Mouse (Mus musculus) forebrain, embryonic 11.5 days (tissue): ENCODE measurements at regions not wholly inside any gene's neighbourhood (a gene's known extent, or its start where the extent isn't known, plus 50 kb on each side); places are given as distances from the start of the nearest gene placed in this dataset.

Source experiments
- ATAC-seq: fragments of 200-750 bp; cut with Nextera tagmentation; replicated peaks from 2 replicates; pipeline ENCODE4 v1.8.0; 2017; ENCODE audit warnings: moderate TSS enrichment; ENCODE audit not compliant: low FRiP score
- DNase-seq: peaks from one replicate; pipeline ENCODE4 v3.0.0-alpha.2; 2017; ENCODE audit warnings: low spot score
- H3K27ac ChIP-seq: fragments of 300-500 bp; sonication (generic); 2 replicates; pipeline ENCODE4 v1.5.1; 2014; ENCODE audit warnings: low read depth, low read length
- H3K27me3 ChIP-seq: fragments of 300-500 bp; sonication (generic); 2 replicates; pipeline ENCODE4 v1.6.1; 2014; ENCODE audit warnings: mild to moderate bottlenecking, low read length, mixed read lengths; ENCODE audit not compliant: control insufficient read depth, insufficient read depth
- H3K36me3 ChIP-seq: fragments of 300-500 bp; sonication (generic); 2 replicates; pipeline ENCODE4 v1.6.1; 2014; ENCODE audit warnings: mild to moderate bottlenecking, low read length, moderate library complexity, mixed read lengths; ENCODE audit not compliant: control insufficient read depth, insufficient read depth
- H3K4me1 ChIP-seq: fragments of 300-500 bp; sonication (generic); replicated peaks from 2 replicates; pipeline ENCODE4 v1.6.1; 2014; ENCODE audit warnings: low read length, mixed read lengths; ENCODE audit not compliant: control insufficient read depth, insufficient read depth
- H3K4me2 ChIP-seq: fragments of 300-500 bp; sonication (generic); 2 replicates; pipeline ENCODE4 v1.6.1; 2014; ENCODE audit warnings: low read depth, mild to moderate bottlenecking, low read length, moderate library complexity, mixed read lengths; ENCODE audit not compliant: severe bottlenecking
- H3K4me3 ChIP-seq: fragments of 300-500 bp; sonication (generic); 2 replicates; pipeline ENCODE4 v1.5.1; 2014; ENCODE audit warnings: low read depth, low read length
- H3K9ac ChIP-seq: fragments of 300-500 bp; sonication (generic); 2 replicates; pipeline ENCODE4 v1.6.1; 2014; ENCODE audit warnings: low read length
- H3K9me3 ChIP-seq: fragments of 300-500 bp; sonication (generic); 2 replicates; pipeline ENCODE4 v1.6.1; 2016; ENCODE audit warnings: low read length, mixed read lengths; ENCODE audit not compliant: control insufficient read depth
- WGBS: fragments of 180-500 bp; shearing (Covaris S2); extraction: QIAGEN DNeasy Blood & Tissue Kit; methylation state at CpG from one replicate; pipeline ENCODE4 v1.1.7; 2014; 5-methylcytosine and 5-hydroxymethylcytosine counted together

DNA sequence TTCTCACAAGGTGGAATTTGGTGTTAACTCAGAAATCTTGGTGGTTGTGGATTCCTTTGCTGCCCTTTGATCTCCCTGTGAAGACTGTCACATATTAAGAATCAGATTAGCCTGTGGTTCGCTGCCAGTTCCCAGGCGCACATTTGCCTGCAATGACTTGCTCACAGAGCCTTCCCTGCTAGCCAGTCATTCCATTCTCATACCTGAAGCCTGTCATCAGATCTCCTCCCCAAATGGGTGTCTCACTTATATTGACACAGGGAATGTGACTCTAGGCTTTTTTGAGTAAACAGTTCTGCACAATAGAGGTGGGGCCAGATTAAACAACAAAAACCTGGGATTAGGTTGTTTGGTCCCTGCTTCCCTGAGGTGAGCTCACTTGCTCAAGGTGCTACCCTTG lies 621.4 kb downstream of the Slc4a3 start:
- H3K4me2 ChIP-seq: no peak overlapping the region
- no peaks in the 10 kb centered on the region for H3K36me3 ChIP-seq
- DNase-seq (no peak), ATAC-seq (no peak)
- no peak overlapping the region for H3K27ac ChIP-seq
- no peak overlapping the region for H3K4me3 ChIP-seq
- no peaks in the 10 kb centered on the region for H3K4me1 ChIP-seq
- no peak overlapping the region for H3K9ac ChIP-seq
- H3K9me3 ChIP-seq: no peaks in the 10 kb centered on the region
- H3K27me3 ChIP-seq: no peaks in the 10 kb centered on the region
- WGBS: 52% methylated on average over 2 of the region's 2 CpGs

GRCm38 (mm10) chr1:76181181-76181580 lies 635.1 kb downstream of the Slc4a3 start:
- no peak overlapping the region for H3K4me2 ChIP-seq
- no peak overlapping the region for H3K27ac ChIP-seq
- H3K9ac ChIP-seq: no peak overlapping the region
- WGBS: 90% methylated on average over 3 of the region's 3 CpGs
- H3K36me3 ChIP-seq: no peaks in the 10 kb centered on the region
- H3K4me3 ChIP-seq: no peak overlapping the region
- H3K4me1 ChIP-seq: no peaks in the 10 kb centered on the region
- DNase-seq (no peak), ATAC-seq (no peak)
- no peaks in the 10 kb centered on the region for H3K9me3 ChIP-seq
- no peaks in the 10 kb centered on the region for H3K27me3 ChIP-seq

GRCm38 (mm10) chr1:76194844-76195243 lies 648.8 kb downstream of the Slc4a3 start:
- WGBS: 85% methylated on average over 4 of the region's 4 CpGs
- DNase-seq (no peak), ATAC-seq (no peak)
- no peak overlapping the region for H3K27ac ChIP-seq
- no peak overlapping the region for H3K9ac ChIP-seq
- H3K4me2 ChIP-seq: no peak overlapping the region
- no peaks in the 10 kb centered on the region for H3K36me3 ChIP-seq
- no peak overlapping the region for H3K4me3 ChIP-seq
- no peaks in the 10 kb centered on the region for H3K9me3 ChIP-seq
- no peaks in the 10 kb centered on the region for H3K27me3 ChIP-seq
- no peaks in the 10 kb centered on the region for H3K4me1 ChIP-seq

GRCm38 (mm10) chr1:76197651-76198050 lies 651.6 kb downstream of the Slc4a3 start:
- no peak overlapping the region for H3K4me2 ChIP-seq
- H3K27me3 ChIP-seq: no peaks in the 10 kb centered on the region
- DNase-seq (no peak), ATAC-seq (no peak)
- H3K9ac ChIP-seq: no peak overlapping the region
- H3K4me1 ChIP-seq: no peaks in the 10 kb centered on the region
- H3K9me3 ChIP-seq: no peaks in the 10 kb centered on the region
- no peaks in the 10 kb centered on the region for H3K36me3 ChIP-seq
- 79% methylated on average over 3 of the region's 3 CpGs for WGBS
- H3K27ac ChIP-seq: no peak overlapping the region
- H3K4me3 ChIP-seq: no peak overlapping the region

DNA sequence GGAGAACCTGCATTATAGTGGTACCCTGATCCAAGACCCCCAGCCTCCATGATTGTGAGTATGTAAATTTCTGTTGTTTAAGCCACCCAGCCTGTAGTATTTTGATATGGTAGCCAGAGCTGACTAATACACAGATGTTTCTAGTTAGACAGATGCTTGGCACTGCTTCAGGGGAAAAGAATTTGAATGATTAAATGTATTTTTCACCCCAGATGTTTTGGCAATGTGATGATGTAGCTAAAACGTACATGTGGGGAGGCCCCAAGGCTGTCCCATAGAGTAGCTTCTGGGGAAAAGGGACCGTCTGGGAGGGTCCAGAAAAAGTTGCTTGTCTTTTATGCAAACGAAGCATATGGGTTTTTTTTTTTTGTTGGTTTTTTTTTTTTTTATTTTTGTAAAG lies 654.8 kb downstream of the Slc4a3 start:
- WGBS: 78% methylated on average over 3 of the region's 3 CpGs
- no peak for ATAC-seq
- Histone ChIP-seq H3K4me1 (no peaks in the 10 kb centered on the region), H3K4me2 (no peak overlapping the region), H3K36me3 (no peaks in the 10 kb centered on the region), H3K4me3 (no peak overlapping the region), H3K9me3 (no peaks in the 10 kb centered on the region), H3K27ac (no peak overlapping the region), H3K27me3 (no peaks in the 10 kb centered on the region), H3K9ac (no peak overlapping the region)
- DNase-seq: no peak

DNA sequence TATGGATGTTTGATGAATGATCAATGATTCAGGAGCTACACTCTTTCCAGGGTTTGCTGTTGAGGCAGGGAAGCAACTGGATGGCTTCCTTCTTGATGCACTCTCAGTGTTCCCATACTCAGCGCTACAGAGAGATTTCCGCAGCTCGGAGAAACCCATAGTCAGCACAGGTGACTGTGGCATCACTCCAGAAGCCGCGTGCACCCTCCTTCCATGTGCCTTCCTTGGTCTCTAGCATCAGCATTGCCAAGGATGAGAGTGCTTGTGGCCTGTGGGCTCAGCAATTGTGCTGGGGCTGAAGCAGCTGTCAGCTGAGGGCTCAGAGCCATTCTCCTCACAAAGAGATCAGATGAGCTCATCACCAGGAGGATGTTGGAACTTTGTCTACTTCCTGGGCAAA lies 666.4 kb downstream of the Slc4a3 start:
- WGBS: 90% methylated on average over 5 of the region's 5 CpGs
- H3K4me2 ChIP-seq: no peak overlapping the region

DNA sequence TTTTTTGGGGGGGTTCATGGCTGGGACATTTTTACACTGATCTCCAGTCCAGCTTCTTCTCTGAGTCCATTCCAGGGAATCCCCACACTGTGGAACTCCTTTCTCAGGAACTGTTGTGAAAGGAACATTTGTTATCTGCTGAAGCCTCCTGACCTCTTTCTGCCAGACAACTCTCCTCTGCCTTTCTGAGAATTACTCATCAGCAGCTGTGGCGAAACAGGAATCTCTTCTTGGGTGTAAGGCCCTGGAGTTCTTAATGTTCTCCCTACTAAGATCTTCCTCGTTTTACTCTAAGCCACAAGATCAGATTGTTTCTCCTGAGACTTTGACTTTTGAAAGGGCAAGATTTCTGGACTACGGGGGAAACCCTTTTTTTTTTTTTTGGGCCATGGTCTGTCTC lies 698.7 kb downstream of the Slc4a3 start:
- 82% methylated on average over 3 of the region's 3 CpGs for WGBS
- Histone ChIP-seq H3K4me1 (0 out of 2 replicates have a peak, but pooled peaks cover 4% of the 10 kb centered on the region), H3K9ac (no peak overlapping the region), H3K4me3 (no peak overlapping the region), H3K9me3 (no peaks in the 10 kb centered on the region), H3K4me2 (no peak overlapping the region), H3K27ac (no peak overlapping the region), H3K36me3 (no peaks in the 10 kb centered on the region), H3K27me3 (no peaks in the 10 kb centered on the region)
- DNase-seq (no peak), ATAC-seq (no peak)

More for the DNA sequence above, 666.4 kb downstream of the Slc4a3 start:
- DNase-seq (no peak), ATAC-seq (no peak)
- Histone ChIP-seq H3K27me3 (no peaks in the 10 kb centered on the region), H3K4me1 (no peaks in the 10 kb centered on the region), H3K4me3 (no peak overlapping the region), H3K9me3 (no peaks in the 10 kb centered on the region), H3K36me3 (no peaks in the 10 kb centered on the region), H3K27ac (no peak overlapping the region), H3K9ac (no peak overlapping the region)

DNA sequence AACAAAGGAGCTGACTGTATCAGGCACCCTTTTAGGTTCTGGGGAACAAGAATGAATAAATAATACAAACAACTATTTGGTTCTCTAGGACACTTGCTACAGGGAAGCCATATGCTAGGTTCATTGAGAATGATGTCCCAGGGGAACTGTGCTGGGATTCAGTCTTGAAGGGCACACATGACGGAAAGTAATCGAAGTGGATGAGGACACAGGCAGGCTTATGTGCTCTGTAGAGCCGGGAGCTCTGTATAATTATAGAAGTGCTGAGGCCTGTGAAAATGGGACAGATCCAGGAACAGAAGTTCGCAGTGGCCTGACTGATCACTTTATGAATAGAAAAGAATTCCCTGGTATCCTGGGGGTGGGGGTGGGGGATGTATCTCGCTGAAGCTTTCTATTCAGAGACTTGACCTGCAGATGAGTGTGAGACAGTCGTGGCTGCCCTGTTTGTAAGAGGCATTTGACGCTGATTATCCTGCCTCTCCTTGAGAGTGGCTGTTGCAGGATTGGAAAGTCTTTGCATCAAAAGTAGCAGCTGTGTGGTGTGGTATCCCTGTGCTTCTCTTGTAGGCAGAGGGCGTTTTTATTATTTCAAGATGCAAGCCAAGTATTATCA lies 700.2 kb downstream of the Slc4a3 start:
- 0 out of 2 replicates have a peak, but pooled peaks cover 4% of the 10 kb centered on the region for H3K4me1 ChIP-seq
- no peak overlapping the region for H3K27ac ChIP-seq
- H3K9ac ChIP-seq: no peak overlapping the region
- no peaks in the 10 kb centered on the region for H3K9me3 ChIP-seq
- H3K36me3 ChIP-seq: no peaks in the 10 kb centered on the region
- whole genome bisulfite sequencing: 34% methylated on average over 8 of the region's 8 CpGs
- no peak overlapping the region for H3K4me2 ChIP-seq
- DNase-seq (no peak), ATAC-seq (no peak)
- no peaks in the 10 kb centered on the region for H3K27me3 ChIP-seq
- no peak overlapping the region for H3K4me3 ChIP-seq

- H3K27ac ChIP-seq: no peak overlapping the region
- no peak for DNase-seq
- 79% methylated on average over 8 of the region's 8 CpGs for WGBS
Measured at GRCm38 (mm10) chr1:76247126-76247525, 701.1 kb downstream of the Slc4a3 start.

More at GRCm38 (mm10) chr1:76247126-76247525, 701.1 kb downstream of the Slc4a3 start:
- Histone ChIP-seq H3K36me3 (no peaks in the 10 kb centered on the region), H3K27me3 (no peaks in the 10 kb centered on the region), H3K9ac (no peak overlapping the region), H3K9me3 (no peaks in the 10 kb centered on the region), H3K4me3 (no peak overlapping the region), H3K4me1 (0 out of 2 replicates have a peak, but pooled peaks cover 4% of the 10 kb centered on the region), H3K4me2 (no peak overlapping the region)
- ATAC-seq: no peak
